Mouse (Mus musculus): ENCODE measurements at regions not wholly inside any gene's neighbourhood (a gene's known extent, or its start where the extent isn't known, plus 50 kb on each side); places are given as distances from the start of the nearest gene placed in this dataset.
A peak's percentile ranks its signal among the peaks of the same experiment; 100 is the strongest.

- DNase-seq (ENCODE audit: extremely low spot score in 1 of 2, low spot score in 1 of 2), result no peak
These were observed 118.1 kb upstream of the C1qtnf3 start for GRCm38 (mm10) chr15:10833866-10834571.

- no peak for DNase-seq (ENCODE audit: extremely low spot score in 1 of 2, low spot score in 1 of 2)
These were observed 113.4 kb upstream of the C1qtnf3 start for GRCm38 (mm10) chr15:10838584-10839288.

- DNase-seq (ENCODE audit: extremely low spot score in 1 of 2, low spot score in 1 of 2), result peak; percentile 88 to 89
These were observed 111.5 kb upstream of the C1qtnf3 start for GRCm38 (mm10) chr15:10840621-10841034.

GRCm38 (mm10) chr15:10843060-10843695 is 109.0 kb upstream of the C1qtnf3 start:
- DNase-seq (ENCODE audit: extremely low spot score in 1 of 2, low spot score in 1 of 2), result no peak

- no peak for DNase-seq (ENCODE audit: extremely low spot score in 1 of 2, low spot score in 1 of 2)
These were observed 105.4 kb upstream of the C1qtnf3 start for GRCm38 (mm10) chr15:10846722-10847121.

- no peak for DNase-seq (ENCODE audit: extremely low spot score in 1 of 2, low spot score in 1 of 2)
These were observed 87.9 kb upstream of the C1qtnf3 start for GRCm38 (mm10) chr15:10864004-10864775.

- no peak for DNase-seq (ENCODE audit: extremely low spot score in 1 of 2, low spot score in 1 of 2)
These were observed 87.0 kb upstream of the C1qtnf3 start for GRCm38 (mm10) chr15:10865109-10865508.

- DNase-seq (ENCODE audit: extremely low spot score in 1 of 2, low spot score in 1 of 2), result no peak
These were observed 85.3 kb upstream of the C1qtnf3 start for GRCm38 (mm10) chr15:10866794-10867193.

GRCm38 (mm10) chr15:10868115-10868514 is 84.0 kb upstream of the C1qtnf3 start:
- DNase-seq (ENCODE audit: extremely low spot score in 1 of 2, low spot score in 1 of 2), result peak; percentile 17 to 50

- no peak for DNase-seq (ENCODE audit: extremely low spot score in 1 of 2, low spot score in 1 of 2)
These were observed 83.2 kb upstream of the C1qtnf3 start for GRCm38 (mm10) chr15:10868716-10869585.

- DNase-seq (ENCODE audit: extremely low spot score in 1 of 2, low spot score in 1 of 2), result no peak
These were observed 82.3 kb upstream of the C1qtnf3 start for GRCm38 (mm10) chr15:10869879-10870278.

- peak in 1 of 2 experiments; percentile 23 for DNase-seq (ENCODE audit: extremely low spot score in 1 of 2, low spot score in 1 of 2)
These were observed 79.7 kb upstream of the C1qtnf3 start for GRCm38 (mm10) chr15:10872322-10872967.

GRCm38 (mm10) chr15:10876328-10876727 is 75.8 kb upstream of the C1qtnf3 start:
- DNase-seq (ENCODE audit: extremely low spot score in 1 of 2, low spot score in 1 of 2), result no peak

- DNase-seq (ENCODE audit: extremely low spot score in 1 of 2, low spot score in 1 of 2), result no peak
These were observed 70.4 kb upstream of the C1qtnf3 start for GRCm38 (mm10) chr15:10881726-10882125.

GRCm38 (mm10) chr15:10887990-10888389 is 64.1 kb upstream of the C1qtnf3 start:
- DNase-seq (ENCODE audit: extremely low spot score in 1 of 2, low spot score in 1 of 2), result no peak

GRCm38 (mm10) chr15:10890220-10890921 is 61.8 kb upstream of the C1qtnf3 start:
- DNase-seq (ENCODE audit: extremely low spot score in 1 of 2, low spot score in 1 of 2), result peak in 1 of 2 experiments; percentile 13

GRCm38 (mm10) chr15:10898309-10898708 is 53.8 kb upstream of the C1qtnf3 start:
- DNase-seq (ENCODE audit: extremely low spot score in 1 of 2, low spot score in 1 of 2), result no peak

- DNase-seq (ENCODE audit: extremely low spot score in 1 of 2, low spot score in 1 of 2), result no peak
These were observed 53.2 kb upstream of the C1qtnf3 start for GRCm38 (mm10) chr15:10898715-10899486.

Data from frontal cortex, adult 2 months (tissue).